Mouse (Mus musculus): ENCODE measurements at regions not wholly inside any gene's neighbourhood (a gene's known extent, or its start where the extent isn't known, plus 50 kb on each side); places are given as distances from the start of the nearest gene placed in this dataset.
A peak's percentile ranks its signal among the peaks of the same experiment; 100 is the strongest.

DNA sequence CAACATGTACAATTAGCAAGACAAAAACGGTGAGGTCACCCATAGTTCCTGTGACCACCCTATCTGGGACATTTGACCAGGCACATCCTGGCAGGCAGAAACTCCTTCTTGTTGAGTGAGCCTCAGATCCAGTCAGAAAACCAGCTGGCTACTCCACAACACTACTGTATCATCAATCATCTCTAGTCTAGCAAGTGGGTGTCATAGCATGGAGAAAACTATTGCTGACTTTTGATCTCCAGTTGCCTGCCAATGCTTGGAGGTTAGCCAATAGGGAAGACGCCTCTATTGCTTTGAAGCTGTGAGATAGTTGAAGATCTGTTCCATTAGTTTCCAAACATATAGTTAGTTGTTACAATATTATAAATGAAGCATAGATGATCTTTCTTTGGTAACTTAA is 595.4 kb upstream of the Nox3 start:
- no peak for DNase-seq (ENCODE audit: low spot score in 2 of 2)

DNA sequence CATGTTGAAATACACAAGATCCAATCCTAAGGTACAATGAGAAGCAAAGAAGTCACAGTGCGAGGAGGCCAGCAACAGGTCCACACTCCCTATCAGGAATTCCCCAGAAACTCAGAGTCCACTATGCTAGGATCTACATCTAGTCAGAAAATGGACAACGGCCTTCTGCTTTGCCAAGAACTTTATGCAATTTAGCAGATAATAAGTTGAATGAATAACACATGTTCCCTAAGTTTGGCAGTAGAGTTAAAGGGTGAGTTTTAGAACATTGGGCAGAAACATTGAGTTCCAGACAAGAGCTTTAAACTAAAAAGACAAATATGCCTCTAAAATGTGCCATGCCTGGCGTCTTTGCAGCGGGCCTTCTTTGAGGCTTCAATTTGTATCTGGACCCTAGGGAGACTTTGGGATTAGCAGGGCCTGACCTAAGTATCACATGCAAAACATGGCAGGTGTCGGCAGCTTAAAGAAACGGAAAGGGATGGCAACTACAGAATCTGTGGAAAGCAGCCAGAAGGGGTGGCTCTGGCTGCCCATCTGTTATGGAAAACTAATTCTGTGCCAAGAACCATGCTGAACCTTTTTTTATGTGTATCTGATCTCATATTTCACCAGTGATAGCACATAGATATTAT is 600.6 kb upstream of the Nox3 start:
- peak in 1 of 2 experiments; percentile 14 for DNase-seq (ENCODE audit: low spot score in 2 of 2)

DNA sequence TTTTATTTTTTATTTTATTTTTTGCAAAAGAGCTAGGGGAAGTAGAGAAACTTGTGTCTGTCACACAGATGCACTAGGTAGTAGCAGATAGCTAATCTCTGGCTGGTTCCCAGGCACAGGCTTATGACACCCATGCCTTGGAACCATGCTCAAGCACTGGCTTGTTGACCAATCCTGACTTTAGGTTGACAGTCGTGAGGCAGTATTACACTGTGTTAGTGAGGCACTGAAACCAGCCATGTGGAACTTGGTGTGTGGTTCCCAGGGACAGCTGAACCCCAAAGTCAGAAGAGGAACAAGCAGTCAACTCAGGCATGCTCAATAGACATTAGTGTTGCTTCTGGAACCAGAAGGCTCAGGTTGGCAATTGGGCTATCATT is 601.1 kb upstream of the Nox3 start:
- no peak for DNase-seq (ENCODE audit: low spot score in 2 of 2)

DNA sequence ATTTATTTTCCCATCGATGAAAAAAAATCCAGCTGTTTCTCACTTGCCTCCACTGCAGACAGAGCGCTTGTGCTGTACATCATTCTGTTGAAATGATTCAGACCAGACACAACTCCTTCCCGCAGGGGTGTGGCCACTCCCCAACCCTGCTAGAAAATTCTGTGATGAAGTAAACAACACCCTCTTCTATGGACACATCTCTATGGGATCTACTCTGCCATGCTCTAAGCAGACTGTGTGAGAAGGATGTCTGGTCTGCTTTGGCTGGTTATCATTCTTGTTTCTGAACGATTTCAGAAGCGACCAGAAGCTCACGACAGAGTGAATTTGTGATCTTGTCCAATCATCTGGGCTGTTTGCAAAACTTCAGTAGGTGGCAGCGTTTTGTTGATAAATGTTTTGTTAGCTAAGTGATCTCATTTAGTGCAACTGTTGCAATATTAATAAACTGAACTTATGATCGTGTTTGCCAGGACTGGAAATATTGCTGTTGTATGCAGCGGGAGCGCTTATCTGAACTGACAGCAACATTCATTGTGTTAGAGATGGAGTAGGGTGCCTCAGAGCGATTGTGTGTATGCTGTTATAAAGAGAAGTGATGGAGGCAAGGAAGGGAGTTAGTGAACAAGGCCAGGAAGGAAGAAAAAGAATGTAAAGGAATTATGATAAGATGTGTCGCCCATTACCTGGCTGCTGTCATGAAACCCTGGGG is 605.2 kb upstream of the Nox3 start:
- DNase-seq (ENCODE audit: low spot score in 2 of 2): no peak

DNA sequence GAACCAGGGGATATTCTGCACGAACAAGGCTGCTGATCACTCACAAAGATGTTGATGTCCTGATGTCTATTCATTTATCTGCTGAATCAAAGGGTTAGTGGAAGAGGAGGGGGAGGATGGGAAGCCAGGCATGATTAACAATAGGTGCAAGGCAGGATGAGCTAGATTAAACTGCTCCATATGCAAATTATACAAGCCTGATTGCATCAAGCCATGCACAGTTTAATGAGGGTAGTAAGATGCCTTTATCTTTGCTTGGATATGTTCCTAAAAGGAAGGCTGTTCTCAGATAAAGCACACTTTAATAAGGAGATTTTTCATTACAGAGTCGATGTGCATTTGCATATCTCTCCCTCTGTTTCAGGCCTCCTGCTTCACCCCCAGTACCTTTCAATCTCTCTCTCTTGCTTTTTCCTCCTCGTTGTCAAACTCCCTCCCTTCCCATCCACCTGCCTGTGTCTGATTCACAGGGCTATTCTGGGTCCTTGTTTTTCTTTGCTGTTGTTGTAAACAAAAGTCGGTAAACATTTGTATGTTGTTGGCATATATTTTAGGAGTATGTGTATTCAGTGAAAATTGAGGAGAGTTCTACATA is 615.8 kb upstream of the Nox3 start:
- no peak for DNase-seq (ENCODE audit: low spot score in 2 of 2)

DNA sequence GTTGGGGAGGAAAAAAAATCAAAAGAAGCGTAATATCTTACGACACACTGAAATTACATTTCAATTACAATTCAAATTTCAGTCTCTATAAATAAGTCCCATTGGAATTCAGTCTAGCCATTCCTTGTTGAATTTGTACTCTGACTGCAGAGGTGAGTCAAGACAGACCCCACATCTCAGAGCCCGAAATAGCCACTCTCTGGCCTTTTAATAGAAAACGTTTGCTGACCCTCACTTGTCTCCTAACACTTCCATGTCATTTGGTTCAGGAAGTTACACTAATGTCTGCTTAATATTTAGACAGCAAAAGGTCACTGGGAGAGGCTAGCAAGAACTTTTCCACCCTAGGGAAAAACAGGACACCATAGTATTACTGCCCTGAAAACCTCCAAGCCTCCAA is 623.1 kb upstream of the Nox3 start:
- DNase-seq (ENCODE audit: low spot score in 2 of 2): no peak

DNA sequence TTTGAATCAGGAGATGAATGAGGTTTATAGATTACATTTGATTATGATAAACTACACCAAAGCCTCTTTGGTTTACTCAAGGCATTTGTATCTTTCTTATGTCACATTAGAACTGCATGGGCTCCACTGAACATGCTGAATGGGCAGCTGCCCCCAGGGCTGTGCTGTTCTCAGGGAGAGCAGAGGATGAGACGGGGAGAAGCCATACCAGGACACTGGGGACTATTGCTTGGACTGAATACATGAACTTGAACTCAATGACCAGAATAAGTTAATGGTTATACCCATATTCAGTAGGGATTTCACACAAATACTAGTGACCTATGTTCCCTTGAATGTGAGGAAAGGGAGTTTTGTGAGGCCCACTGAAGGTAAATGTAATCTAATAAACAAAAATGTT is 632.7 kb upstream of the Nox3 start:
- DNase-seq (ENCODE audit: low spot score in 2 of 2): no peak

DNA sequence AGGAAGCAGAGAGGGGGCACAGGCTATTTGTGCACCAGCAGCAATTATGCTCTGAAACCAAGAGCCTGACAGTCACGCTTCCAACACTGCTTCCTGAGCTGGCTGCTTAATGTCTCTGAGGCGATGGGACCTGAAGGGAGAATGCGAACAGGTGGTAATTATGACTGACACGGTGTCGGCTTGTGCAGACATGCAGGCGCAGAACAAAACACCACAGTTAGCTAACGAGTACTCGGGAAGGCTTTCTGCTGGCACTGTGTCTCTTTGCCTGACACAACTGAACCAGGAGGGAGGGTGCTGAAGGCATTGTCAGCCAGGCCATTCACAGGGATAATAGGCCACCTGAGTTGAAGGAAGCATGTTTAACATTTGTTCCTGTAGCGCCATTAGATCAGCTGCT is 635.6 kb upstream of the Nox3 start:
- DNase-seq (ENCODE audit: low spot score in 2 of 2): no peak

DNA sequence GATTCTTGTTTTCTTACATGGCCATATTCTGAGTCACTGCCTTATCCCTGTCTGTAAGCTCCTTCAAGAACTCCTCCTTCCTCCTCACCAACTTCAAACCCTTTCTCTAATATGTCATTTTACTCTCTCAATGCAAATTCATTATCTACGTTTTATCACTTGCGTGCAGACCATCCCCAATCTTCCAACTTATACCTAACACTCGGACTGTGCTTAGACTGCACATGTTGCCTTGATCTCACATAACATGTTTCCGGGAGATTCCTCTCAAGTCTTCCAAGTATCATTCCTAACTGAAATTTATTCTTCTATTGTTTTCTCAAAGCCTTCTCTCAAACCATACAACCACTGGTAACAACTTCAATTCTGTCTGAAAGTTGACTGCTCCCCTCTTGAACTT is 637.0 kb upstream of the Nox3 start:
- no peak for DNase-seq (ENCODE audit: low spot score in 2 of 2)

DNA sequence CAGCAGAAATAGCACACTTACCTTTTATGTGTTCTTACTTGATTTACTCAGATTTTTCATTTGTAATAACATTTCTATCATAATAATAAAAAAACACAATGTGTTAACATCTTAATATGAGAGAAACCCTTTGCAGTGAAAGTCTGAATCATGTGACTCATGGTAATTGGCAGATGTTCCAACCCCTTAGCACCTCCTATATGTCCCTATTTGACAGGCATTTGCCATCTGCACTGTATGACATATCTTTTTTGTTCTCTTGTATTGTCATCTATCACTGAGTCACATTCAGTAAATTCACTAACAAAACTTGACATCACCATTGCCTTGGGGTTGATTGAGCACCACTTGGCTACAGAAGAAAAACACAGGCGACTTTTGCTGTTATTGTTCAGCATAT is 641.1 kb upstream of the Arid1b start:
- no peak for DNase-seq (ENCODE audit: low spot score in 2 of 2)

DNA sequence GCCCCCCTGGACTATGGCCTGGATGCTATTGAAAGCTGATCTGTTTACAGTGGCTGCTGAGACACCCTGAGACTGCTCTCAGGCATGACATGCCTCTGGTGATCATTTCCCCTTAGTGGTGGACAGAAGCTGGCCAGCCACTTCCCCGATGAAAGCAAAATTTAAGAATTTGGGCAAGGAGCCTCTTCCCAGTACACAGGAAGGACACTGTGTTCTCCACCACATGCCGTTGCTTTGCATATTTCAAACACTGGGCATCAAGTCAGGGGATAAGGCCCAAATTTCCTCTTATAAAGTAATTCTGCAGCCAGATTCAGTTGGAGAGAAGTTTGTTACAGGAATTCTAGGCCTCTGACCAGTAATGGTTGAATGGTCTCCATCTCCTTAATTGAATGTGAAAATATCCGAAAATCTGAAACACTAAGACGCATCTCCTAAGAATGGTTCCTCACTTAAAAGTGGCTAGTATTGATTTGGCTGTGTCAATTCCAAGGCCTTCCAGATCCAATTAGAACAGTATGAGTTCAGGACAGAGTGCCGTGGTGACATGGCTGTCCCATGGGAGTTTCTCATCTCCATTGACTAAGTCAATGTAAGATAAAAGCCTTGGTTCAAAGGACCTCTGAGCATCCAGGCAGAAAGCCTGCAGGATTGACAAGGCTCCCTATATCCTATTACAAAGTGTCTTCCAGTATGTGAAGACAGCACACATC is 638.5 kb upstream of the Arid1b start:
- DNase-seq (ENCODE audit: low spot score in 2 of 2): peak in 1 of 2 experiments; percentile 8

DNA sequence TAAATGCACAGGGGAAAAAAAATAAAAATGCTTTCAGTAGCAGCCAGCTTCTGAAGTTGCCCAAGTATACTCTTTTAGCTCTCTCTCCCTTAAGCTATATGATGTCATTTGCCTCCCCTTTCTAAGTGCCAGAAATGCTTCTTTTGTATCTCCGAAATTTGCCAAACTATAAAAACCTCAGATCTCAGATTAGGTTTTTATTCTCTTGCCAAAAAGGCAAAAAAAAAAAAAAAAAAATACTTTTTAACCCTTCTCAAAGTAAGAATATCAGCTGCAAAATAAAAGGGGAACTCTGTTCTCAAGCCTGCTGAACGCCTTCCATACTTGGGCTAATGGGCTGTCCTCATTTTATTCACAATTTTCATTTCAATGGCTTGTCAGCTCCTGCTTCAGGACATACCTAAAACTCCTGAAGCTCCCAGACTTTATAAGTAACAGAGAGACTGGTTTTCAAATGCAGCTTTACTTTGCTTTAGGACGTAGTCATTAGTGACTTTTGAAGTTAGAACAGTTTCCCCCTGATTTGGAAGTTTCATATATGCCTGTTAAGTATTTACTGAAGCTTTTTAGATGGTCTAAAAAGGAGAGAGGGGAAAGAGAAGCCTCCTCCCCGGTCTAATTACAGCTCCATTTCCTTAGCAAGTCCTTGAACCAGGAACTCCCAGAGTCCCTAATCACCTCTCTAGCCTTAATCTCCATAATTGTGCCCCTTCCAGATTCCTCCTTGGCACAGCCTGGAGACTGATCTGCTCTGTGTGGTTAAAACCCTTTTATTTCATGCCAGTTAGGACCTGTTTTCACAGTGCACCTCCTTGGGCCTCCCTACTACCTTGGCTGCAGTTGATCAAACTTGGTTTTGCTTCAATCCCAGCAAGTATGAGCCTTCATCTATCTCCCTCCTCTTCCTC is 633.5 kb upstream of the Arid1b start:
- DNase-seq (ENCODE audit: low spot score in 2 of 2): no peak

DNA sequence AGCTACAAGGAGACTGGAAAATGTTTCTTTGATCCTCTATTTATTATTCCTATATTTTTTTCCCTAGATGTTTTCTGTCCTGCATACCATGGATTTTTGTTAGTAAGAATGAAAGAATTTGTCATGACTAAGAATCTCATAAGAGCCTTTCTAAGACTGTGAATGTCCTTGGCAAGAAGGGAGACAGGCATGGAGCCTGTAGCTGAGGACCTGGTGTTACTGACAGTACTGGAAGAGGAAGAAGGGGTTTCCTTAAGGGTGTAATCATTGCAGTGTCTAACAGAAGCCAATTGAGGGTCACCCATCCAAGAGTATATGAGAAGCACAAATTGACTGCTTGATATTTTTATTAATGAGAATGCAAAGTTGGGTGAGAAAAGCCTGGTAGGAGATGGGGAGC is 628.3 kb upstream of the Arid1b start:
- DNase-seq (ENCODE audit: low spot score in 2 of 2): no peak

DNA sequence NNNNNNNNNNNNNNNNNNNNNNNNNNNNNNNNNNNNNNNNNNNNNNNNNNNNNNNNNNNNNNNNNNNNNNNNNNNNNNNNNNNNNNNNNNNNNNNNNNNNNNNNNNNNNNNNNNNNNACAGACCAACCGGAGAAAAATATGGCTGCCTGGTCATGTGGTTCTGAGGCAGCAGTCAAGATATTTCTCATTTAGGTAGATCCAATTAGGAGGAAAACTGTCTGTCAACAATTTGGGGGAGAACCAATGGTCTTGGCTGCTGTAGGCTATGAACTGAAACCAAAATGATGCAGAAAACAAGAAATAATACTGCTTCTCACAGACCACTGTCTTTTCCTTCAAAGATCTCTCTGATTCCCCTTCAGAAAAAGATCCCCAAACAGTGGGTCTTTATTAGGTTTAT is 613.7 kb upstream of the Arid1b start:
- DNase-seq (ENCODE audit: low spot score in 2 of 2): no peak

DNA sequence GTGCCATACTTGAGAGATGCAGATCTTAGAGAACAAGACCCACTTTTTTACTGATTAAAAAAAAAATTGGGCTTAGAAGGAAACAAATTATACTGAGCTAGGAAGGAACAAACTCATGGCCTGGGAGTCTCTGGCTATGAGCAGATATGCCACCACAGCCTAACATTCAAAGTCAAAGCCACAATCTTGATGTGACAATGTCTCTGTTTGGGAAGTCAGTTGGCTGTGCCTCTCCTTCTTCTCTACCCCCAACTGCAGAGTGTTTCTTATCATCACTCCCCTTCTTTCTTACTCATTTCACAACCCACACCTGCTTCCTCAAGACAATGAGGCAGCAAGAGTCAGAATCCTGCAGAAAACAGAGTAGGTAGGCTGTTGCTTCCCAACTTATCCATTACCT is 613.3 kb upstream of the Arid1b start:
- no peak for DNase-seq (ENCODE audit: low spot score in 2 of 2)

DNA sequence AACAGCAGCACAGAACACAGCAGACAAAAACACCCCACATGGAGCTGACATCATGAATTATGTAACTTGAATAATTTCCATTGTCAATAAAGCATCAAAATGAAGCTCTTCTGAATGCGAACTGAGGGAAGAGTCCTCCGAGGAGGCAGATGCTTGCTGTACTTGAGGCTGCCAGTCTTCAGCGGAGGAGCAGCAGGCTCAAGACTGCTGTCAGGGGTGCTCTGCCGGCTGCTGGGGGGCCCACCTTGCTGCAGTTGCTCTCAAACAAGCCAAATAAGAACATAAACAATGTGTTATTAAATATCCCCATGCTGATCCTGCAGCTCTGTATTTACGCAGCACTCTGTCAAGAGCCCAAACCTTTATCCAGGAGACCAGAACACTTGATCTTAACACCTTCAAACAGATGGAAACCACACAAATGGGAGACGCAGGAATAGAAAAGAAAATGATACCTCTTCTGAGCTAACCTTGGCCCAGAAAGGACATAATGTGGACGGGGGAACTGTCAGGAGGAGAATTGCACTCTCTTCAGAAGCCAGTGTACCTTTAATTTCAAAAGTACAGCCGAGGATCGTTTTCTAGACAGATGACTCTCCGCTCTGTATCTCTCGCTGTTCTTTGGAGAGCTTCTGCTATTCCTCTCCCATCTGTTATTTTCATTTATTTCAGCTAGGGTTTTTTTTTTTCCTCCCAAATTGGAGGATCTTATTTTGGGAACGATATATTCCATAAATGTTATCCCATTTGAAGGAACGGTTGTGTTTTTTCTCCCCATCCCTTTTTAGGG is 612.0 kb upstream of the Arid1b start:
- DNase-seq (ENCODE audit: low spot score in 2 of 2): no peak

DNA sequence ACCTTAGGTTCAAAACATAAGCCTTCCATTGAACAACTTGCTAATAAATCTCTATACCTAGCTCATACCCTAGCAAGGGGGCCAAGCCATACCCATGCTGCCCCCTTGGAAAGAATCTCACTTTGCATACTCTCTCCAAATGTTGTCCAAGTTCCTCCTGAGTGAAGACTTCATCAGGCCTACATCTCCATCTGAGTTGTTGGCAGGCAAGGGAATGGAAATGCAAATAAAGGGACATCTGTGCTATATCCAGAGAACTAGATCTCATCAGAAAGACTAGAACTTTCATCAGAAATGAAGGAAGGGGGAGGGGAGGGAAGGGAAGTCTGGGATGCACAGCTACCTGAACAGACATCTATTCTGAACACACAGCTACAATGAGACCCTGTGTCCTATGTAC is 611.4 kb upstream of the Arid1b start:
- DNase-seq (ENCODE audit: low spot score in 2 of 2): no peak

DNA sequence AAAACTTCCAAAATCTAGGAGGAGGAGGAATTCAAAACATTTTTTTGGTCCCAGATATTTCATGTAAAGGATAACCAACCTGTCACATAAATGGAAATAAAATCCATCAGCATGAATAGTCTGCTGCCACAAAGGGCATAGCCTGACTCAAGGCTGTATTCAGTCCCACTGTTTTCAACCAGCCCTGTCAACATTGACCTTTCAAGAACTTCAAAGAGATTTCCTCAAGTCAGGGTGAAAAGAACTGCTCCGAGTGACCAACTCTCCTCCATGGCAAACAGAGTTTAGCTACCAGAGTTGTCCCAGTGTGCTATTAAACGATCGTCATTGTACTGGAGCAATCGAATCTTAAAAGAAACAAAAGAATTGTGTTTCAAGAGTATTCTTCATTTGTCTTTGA is 606.5 kb upstream of the Arid1b start:
- no peak for DNase-seq (ENCODE audit: low spot score in 2 of 2)

DNA sequence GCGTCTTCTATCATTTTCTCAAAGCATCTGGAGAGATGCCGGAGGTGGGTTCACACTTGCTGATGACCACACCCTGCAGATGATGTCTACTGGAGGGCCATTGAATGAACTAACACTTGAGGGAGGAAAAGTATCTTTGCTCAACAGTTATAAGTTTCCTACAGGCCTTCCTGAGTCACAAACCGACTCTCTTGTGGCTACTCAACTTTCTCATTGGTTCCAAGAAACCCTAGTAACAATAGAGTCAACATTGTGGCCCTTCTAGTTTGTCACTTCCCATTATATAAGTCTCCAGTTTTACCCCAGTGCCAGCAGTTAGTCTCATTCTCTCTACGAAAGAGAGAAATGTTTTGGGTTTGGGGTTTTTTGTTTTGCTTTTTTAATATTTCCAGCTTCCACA is 604.1 kb upstream of the Arid1b start:
- DNase-seq (ENCODE audit: low spot score in 2 of 2): no peak

DNA sequence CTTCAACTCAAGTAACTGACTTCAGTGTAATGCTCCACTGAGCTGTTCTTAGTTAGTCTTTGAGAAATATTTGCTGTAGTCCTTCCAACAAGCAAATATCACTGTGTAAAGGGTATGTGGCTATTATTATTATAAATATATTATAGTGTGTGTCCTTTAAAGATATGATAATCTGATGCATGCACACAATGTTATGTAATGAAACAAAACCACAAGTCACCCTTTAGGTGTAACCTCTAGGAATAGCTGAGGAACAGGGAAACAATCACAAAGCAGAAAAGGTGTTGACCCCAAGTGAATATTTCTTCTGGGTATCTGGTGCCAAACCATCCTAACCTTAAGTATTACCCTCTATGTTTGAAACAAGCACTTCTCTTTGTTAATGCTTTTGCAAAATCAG is 603.6 kb upstream of the Arid1b start:
- DNase-seq (ENCODE audit: low spot score in 2 of 2): no peak

Measured in gastrocnemius, postnatal 4 days (tissue).